Mouse (Mus musculus) adrenal gland, postnatal 14 days (tissue): ENCODE results near the gene Noc3l. TPM values are rescaled to one million over a fixed set of nuclear protein-coding genes. Genes with fewer than 3 reads are reported as not detected.

Experiments used
- DNase-seq: peaks from one replicate; pipeline ENCODE4 v3.0.0; 2021; ENCODE audit warnings: mixed read lengths
- long read RNA-seq, 2 experiments: library from polyadenylated mRNA; stranded (forward); transcript quantifications; one replicate each; pipeline ENCODE4 v2.0.0; 2021
- total RNA-seq: library from RNA; stranded (reverse); gene quantifications from 2 replicates; pipeline ENCODE4 v1.2.3, GENCODE M21; 2021

Noc3l gene
- total RNA-seq: 16.0 and 17.5 TPM in 2 replicates
- long read RNA-seq, experiment 1, transcript Noc3l-201 (21 exons, 3,977 nt): major isoform, 5 of 10 reads
- long read RNA-seq, experiment 1, partial matches to known transcripts: 0 of 10 reads
- long read RNA-seq, experiment 1, other reads (novel, unspliced or antisense): 5 of 10 reads
- long read RNA-seq, experiment 2, partial matches to known transcripts: 2 of 8 reads
- long read RNA-seq, experiment 2, other reads (novel, unspliced or antisense): 2 of 8 reads

- peak; percentile 97 for DNase-seq
Measured at GRCm38 (mm10) chr19:38818766-38819426, at the start of gene Noc3l. TSS of gene Noc3l (minus strand) at chr19:38819237.

DNA sequence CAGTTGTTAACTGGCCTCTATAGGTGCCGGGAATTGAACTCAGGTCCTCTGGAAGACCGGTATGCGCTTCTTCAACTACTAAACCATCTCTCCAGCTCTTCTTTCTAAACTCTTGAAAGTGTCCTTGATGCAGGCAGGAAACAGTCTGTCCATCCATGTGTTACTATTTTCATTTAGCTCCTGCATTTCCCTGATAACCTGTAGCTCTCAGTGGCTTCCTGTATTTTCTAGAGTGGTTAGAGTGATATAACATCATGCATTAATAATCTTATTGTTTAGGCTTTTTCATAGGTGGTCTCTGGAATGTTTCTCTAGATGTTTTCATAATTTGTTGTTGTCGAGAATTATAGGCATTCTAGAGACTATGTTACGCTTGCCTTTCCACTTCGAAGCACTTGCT is 43.5 kb upstream of the Noc3l start:
- DNase-seq: no peak

- DNase-seq: no peak
Measured at GRCm38 (mm10) chr19:38858224-38858623, 39.2 kb upstream of the Noc3l start.

DNA sequence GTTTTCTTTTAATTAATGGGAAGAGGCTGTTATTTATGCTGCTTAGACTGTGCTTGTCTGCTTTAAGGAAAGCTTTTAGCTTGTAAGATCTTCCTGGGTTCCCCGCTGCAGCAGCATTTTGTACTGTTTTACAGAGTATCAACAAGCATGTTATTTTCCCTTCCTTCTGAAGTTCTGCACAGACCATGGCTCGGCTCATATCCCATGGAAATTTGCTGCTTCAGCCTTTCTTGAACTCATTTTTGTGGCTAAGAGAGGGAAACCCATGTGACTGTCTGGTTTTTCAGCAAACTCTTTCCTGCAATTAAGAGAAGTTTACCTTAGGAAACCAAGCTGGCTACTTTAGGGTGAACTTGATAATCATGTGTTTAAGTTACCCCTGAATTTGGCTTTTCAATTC is 27.3 kb upstream of the Noc3l start:
- DNase-seq: no peak

DNA sequence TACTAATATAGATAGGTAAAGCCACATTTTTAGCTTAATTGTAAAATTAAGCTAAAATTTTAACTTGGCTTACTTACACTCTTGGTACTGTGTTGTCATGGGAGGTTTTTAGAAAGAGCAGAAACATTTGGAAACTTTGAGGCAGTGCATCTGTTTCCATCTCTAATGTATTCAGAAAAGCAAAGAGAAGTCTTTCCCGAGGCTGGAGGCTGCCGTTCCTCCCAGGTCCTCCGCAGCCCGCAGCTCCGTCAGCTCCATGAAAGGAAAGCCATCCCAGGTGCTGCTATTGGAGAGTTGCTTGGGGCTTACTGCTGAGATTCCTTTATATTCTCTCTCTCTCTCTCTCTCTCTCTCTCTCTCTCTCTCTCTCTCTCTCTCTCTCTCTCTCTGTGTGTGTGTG is 25.8 kb upstream of the Noc3l start:
- DNase-seq: no peak

GRCm38 (mm10) chr19:38837171-38837641 is 18.2 kb upstream of the Noc3l start:
- DNase-seq: peak; percentile 77

- peak; percentile 97 for DNase-seq
Measured at GRCm38 (mm10) chr19:38836438-38837170, 17.6 kb upstream of the Noc3l start, which contains the start of gene Tbc1d12. TSS of gene Tbc1d12 (plus strand) at chr19:38836579.

DNA sequence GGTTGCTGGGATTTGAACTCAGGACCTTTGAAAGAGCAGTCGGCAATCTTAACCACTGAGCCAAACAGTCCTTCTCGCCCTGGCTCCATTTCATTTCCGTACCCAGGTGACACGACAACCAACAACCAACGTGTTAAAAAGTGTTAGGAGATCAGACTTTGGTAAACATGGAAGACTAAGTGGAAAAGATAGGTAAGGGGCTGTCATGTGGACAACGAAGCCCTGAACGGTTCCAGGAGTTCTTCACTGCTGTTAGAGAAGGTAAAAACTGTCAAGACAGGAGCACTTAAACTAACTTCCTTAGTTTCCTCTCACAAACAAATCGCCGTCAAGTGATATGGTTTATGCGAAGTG is 17.0 kb upstream of the Noc3l start:
- DNase-seq: no peak

DNA sequence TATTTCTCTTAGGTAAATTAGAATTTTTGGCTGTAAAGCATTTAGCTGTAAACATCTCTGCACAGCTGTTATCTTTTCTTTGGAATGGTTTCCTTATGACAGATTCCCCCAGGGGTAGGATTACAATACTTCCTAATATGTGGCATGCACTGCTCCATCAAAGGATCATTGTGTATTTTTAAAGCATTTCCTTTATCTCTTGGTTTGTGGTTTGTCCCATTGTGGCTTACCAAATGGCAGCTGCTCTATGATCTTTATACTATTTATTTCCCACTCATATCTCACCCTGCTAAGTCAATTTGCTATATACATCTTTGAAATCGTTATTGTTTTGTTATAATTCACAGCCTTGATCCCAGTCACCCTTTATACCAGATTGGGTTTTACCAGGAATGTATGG is 14.2 kb upstream of the Noc3l start:
- DNase-seq: no peak

GRCm38 (mm10) chr19:38820186-38820804 is 1.3 kb upstream of the Noc3l start:
- no peak for DNase-seq

DNA sequence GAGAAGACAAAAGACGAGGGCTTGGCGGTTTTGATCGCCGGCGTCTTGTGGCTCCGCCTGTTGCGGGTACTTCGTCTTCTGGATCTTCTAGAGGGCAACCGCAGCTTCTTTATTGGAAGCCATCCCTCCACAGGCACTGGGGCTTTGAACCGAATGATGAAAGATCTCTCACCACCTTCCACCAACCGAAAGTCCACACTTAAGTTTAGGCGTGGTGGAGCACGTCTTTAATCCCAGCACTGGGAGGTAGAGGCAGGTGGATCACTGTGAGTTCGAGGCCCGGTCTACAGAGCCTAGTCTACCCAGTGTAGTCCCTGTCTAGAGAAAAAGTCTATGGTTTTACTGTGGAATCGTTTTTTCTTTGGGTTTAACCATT is 378 bp upstream of the Noc3l start:
- no peak for DNase-seq

DNA sequence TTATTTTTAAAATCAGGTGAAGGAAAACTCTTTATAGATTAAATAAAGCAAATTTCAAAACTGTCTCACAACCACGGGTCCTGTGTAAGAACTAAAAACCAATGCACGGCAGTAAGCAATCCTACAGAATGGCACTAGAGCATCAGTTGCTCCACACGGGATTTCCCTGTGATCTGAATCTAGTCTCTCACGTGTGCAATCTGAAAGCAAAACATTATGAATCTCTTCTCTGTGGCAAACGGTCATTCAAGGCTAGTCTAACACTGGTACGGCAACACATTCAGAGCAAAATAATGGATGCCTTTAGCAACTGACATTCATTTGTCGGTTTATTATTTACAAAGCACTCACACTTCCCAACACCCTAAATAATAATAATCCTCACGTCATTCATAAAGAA is 846 bp downstream of the Noc3l start:
- no peak for DNase-seq

DNA sequence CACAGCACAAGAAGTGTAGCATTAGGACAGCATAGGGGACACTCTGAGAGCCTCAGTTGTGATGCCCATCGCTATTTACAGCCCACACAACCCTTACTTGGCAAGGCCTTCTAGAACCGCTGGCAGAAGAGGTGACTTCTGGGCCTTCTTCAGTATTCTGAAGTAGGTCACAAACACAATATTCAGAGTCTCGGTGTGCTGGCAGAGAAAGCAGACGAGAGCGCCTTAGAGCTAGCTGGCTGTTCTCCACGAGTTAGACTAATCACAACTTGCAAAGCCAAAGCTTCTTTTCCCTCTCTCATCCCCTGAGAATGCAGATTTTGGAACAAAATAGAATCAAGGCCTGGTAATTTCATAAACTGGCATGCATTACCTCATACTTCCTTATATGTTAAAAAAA is 20.2 kb downstream of the Noc3l start:
- peak; percentile 9 for DNase-seq

DNA sequence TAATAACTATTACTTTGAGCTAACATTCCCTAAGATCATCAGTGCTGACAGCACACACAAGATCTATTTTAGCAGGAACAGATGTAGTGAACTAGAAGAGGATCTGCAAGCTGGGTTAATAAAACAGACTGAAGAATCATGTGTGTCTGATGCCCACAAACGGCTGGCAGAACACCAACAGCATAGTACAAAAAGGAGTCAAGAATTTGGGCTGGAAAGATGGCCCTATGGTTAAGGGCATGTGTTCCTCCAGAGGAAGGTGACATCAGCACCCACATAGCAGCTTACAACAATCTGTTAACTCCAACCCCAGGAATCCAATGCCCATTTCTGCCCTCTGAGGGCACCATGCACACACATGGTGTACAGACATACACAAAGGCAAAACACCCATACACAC is 20.7 kb downstream of the Noc3l start:
- no peak for DNase-seq

DNA sequence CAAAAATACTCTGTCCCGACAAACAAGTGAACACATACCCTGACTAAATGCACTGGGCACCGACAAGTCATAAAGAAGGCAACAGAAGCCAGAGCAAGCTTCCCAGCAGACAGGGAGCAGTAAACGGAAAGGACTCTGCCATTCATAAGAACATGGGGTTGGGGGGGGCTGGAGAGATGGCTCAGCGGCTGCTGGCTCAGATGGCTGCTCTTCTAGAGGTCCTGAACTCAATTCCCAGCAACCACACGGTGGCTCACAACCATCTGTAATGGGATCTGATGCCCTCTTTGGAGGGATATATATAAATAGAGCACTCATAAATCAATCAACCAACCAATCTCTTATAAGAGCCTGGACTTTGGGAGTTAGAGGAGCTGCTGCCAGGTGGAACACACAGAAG is 22.5 kb downstream of the Noc3l start:
- DNase-seq: no peak

- no peak for DNase-seq
Measured at GRCm38 (mm10) chr19:38793563-38794045, 25.4 kb downstream of the Noc3l start.

- no peak for DNase-seq
Measured at GRCm38 (mm10) chr19:38787756-38788155, 31.3 kb downstream of the Noc3l start.

- no peak for DNase-seq
Measured at GRCm38 (mm10) chr19:38783542-38783941, 35.5 kb downstream of the Noc3l start.

GRCm38 (mm10) chr19:38778805-38779204 is 40.2 kb downstream of the Noc3l start:
- DNase-seq: no peak

DNA sequence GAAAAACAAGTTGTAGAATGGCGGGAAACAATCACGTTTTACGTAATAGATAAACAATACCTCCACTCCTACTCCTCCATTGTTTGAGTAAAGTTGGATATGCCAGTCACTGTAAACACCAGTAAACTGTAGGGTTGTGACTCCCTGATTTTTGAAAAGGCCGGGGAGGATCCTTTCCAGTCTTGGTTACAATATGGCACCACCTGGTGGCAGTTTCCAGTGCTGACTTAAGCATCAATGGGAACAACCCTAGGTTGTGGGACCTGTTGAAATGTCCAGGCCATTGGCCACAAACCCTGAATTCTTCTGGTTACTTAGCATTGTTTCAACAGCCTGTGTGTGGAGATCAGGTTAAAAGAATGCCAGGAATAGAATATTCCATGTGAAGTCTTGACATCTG is 43.5 kb downstream of the Noc3l start:
- DNase-seq: peak; percentile 65

DNA sequence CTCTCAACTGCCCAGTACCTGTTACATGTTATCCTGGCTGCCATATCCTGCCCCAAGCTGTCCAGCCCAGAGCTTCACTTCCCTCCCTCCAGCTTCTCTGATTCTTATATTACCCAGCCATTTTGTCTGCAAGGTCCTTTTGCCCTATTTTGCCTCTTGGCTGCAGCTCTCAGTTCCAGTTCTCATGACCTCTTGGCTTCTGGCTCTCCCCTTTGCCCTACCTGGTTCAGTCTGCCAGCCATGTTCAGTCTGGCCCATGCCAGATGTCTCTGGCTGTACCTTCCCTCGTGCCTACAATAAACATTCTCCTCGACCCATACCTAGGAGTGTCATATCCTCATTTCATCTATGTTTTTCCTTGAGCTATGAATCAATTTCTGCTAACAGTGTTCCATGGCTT is 52.7 kb downstream of the Noc3l start:
- peak; percentile 63 for DNase-seq

DNA sequence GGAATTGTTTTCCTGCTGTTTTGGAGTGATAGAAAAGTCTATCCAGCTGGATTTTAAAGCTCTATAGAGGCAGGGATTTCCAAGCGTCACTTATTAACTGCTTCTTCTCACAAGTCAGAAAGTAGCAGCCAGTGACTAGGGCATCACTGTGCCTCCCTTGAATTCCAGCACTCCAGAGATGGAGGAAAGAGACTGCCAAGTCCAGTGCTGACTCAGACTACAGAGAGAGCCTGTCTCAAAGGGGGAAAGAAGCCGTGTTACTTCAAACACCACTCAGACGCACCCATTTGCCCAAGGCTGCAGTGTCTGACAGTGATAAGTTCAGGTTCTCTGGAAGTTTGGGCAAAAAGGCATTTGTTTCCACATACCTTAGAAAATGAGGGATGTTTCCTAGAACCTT is 58.6 kb downstream of the Noc3l start:
- DNase-seq: no peak
